Mouse (Mus musculus) embryonic facial prominence, embryonic 11.5 days (tissue): ENCODE data around the gene Lelp1. TPM values are rescaled to one million over a fixed set of nuclear protein-coding genes. Genes with fewer than 3 reads are reported as not detected.
A peak's percentile ranks its signal among the peaks of the same experiment; 100 is the strongest.

ENCODE experiments used
- ATAC-seq: fragments of 200-750 bp; cut with Nextera tagmentation; replicated peaks from 2 replicates; pipeline ENCODE4 v1.8.0; 2017; ENCODE audit warnings: low read depth; ENCODE audit not compliant: insufficient number of reproducible peaks, low FRiP score, low TSS enrichment
- DNase-seq: peaks from one replicate; pipeline ENCODE4 v3.0.0-alpha.2; 2015; ENCODE audit warnings: low spot score
- H3K27ac ChIP-seq: fragments of 300-500 bp; sonication (generic); replicated peaks from 2 replicates; pipeline ENCODE4 v1.5.1; 2014; ENCODE audit warnings: mild to moderate bottlenecking, low read depth, low read length, control low read depth
- H3K27me3 ChIP-seq: fragments of 300-500 bp; sonication (generic); 2 replicates; pipeline ENCODE4 v1.6.1; 2014; ENCODE audit warnings: mild to moderate bottlenecking, low read length, moderate library complexity, mixed read lengths; ENCODE audit not compliant: control insufficient read depth, insufficient read depth
- H3K36me3 ChIP-seq: fragments of 300-500 bp; sonication (generic); replicated peaks from 2 replicates; pipeline ENCODE4 v1.6.1; 2014; ENCODE audit warnings: low read depth, mild to moderate bottlenecking, low read length, moderate library complexity, mixed read lengths; ENCODE audit not compliant: control insufficient read depth, insufficient read depth
- H3K4me1 ChIP-seq: fragments of 300-500 bp; sonication (generic); 2 replicates; pipeline ENCODE4 v1.6.1; 2014; ENCODE audit warnings: low read length, mixed read lengths; ENCODE audit not compliant: control insufficient read depth, insufficient read depth
- H3K4me2 ChIP-seq: fragments of 300-500 bp; sonication (generic); 2 replicates; pipeline ENCODE4 v1.6.1; 2014; ENCODE audit warnings: low read depth, mild to moderate bottlenecking, control low read depth, low read length, moderate library complexity
- H3K4me3 ChIP-seq: fragments of 300-500 bp; sonication (generic); 2 replicates; pipeline ENCODE4 v1.5.1; 2014; ENCODE audit warnings: low read depth, low read length, control low read depth
- H3K9ac ChIP-seq: fragments of 300-500 bp; sonication (generic); replicated peaks from 2 replicates; pipeline ENCODE4 v1.6.1; 2014; ENCODE audit warnings: mild to moderate bottlenecking, control low read depth, low read length
- H3K9me3 ChIP-seq: fragments of 300-500 bp; sonication (generic); replicated peaks from 2 replicates; pipeline ENCODE4 v1.6.1; 2016; ENCODE audit warnings: mild to moderate bottlenecking, low read length, inconsistent platforms, mixed read lengths; ENCODE audit not compliant: control insufficient read depth
- WGBS: fragments of 180-500 bp; shearing (Covaris S2); extraction: QIAGEN DNeasy Blood & Tissue Kit; methylation state at CpG from one replicate; pipeline ENCODE4 v1.1.7; 2014; 5-methylcytosine and 5-hydroxymethylcytosine counted together
- polyA plus RNA-seq: library from polyadenylated mRNA; unstranded; fragments of >200 nt; fragmentation: Nextera tagmentation; extraction: Ambion mirVana; gene quantifications from 2 replicates; pipeline ENCODE4 v1.2.1, GENCODE M21; 2014

The Lelp1 gene
- polyA plus RNA-seq = not detected in 2 replicates

- no peaks in the 10 kb centered on the region for H3K27me3 ChIP-seq
- H3K4me1 ChIP-seq = no peaks in the 10 kb centered on the region
- ATAC-seq (no peak), DNase-seq (no peak)
- no peak within 1 kb of the TSS for H3K4me2 ChIP-seq
- H3K9me3 ChIP-seq = no peaks in the 10 kb centered on the region
- H3K27ac ChIP-seq = no peak within 1 kb of the TSS
- H3K36me3 ChIP-seq = no peaks in the 10 kb centered on the region
- H3K9ac ChIP-seq = no peak within 1 kb of the TSS
- 63% methylated on average over 1 of the region's 1 CpGs for WGBS
- H3K4me3 ChIP-seq = no peak within 1 kb of the TSS
Observed at GRCm38 (mm10) chr3:92142644-92143043, at the start of gene Lelp1. Gene Lelp1, minus strand, starts transcription at chr3:92142744.

- no peak overlapping the region for H3K27ac ChIP-seq
- 57% methylated on average over 1 of the region's 1 CpGs for WGBS
- no peaks in the 10 kb centered on the region for H3K4me1 ChIP-seq
- no peaks in the 10 kb centered on the region for H3K9me3 ChIP-seq
- DNase-seq (no peak), ATAC-seq (no peak)
- H3K27me3 ChIP-seq = no peaks in the 10 kb centered on the region
- no peak overlapping the region for H3K4me2 ChIP-seq
- H3K4me3 ChIP-seq = no peak overlapping the region
- no peaks in the 10 kb centered on the region for H3K36me3 ChIP-seq
- H3K9ac ChIP-seq = no peak overlapping the region
Observed at GRCm38 (mm10) chr3:92176880-92177279, 34.3 kb upstream of the Lelp1 start.

GRCm38 (mm10) chr3:92169847-92170246 lies 27.3 kb upstream of the Lelp1 start:
- Histone ChIP-seq H3K4me1 (no peaks in the 10 kb centered on the region), H3K9ac (no peak overlapping the region), H3K36me3 (no peaks in the 10 kb centered on the region), H3K4me3 (no peak overlapping the region), H3K4me2 (no peak overlapping the region), H3K27me3 (no peaks in the 10 kb centered on the region), H3K9me3 (no peaks in the 10 kb centered on the region), H3K27ac (no peak overlapping the region)
- 79% methylated on average over 3 of the region's 3 CpGs for WGBS
- ATAC-seq = no peak
- DNase-seq = peak; percentile 10

GRCm38 (mm10) chr3:92153322-92153721 lies 10.8 kb upstream of the Lelp1 start:
- Histone ChIP-seq H3K4me1 (no peaks in the 10 kb centered on the region), H3K27ac (no peak overlapping the region), H3K9ac (no peak overlapping the region), H3K27me3 (no peaks in the 10 kb centered on the region), H3K36me3 (no peaks in the 10 kb centered on the region), H3K4me2 (no peak overlapping the region), H3K4me3 (no peak overlapping the region), H3K9me3 (no peaks in the 10 kb centered on the region)
- peak; percentile 81 for DNase-seq
- ATAC-seq = no peak

GRCm38 (mm10) chr3:92150631-92151277 lies 8.2 kb upstream of the Lelp1 start:
- Histone ChIP-seq H3K9ac (no peak overlapping the region), H3K9me3 (no peaks in the 10 kb centered on the region), H3K4me3 (no peak overlapping the region), H3K27ac (no peak overlapping the region), H3K4me2 (no peak overlapping the region), H3K27me3 (no peaks in the 10 kb centered on the region), H3K36me3 (no peaks in the 10 kb centered on the region), H3K4me1 (no peaks in the 10 kb centered on the region)
- DNase-seq (peak; percentile 77), ATAC-seq (peak; percentile 91)
- WGBS = 24% methylated on average over 8 of the region's 8 CpGs

- Histone ChIP-seq H3K9ac (no peak overlapping the region), H3K9me3 (no peaks in the 10 kb centered on the region), H3K36me3 (no peaks in the 10 kb centered on the region), H3K27ac (no peak overlapping the region), H3K4me1 (no peaks in the 10 kb centered on the region), H3K4me2 (no peak overlapping the region), H3K27me3 (no peaks in the 10 kb centered on the region), H3K4me3 (no peak overlapping the region)
- ATAC-seq (no peak), DNase-seq (no peak)
- 69% methylated on average over 5 of the region's 5 CpGs for WGBS
Observed at GRCm38 (mm10) chr3:92147913-92148312, 5.4 kb upstream of the Lelp1 start.

- Histone ChIP-seq H3K4me1 (no peaks in the 10 kb centered on the region), H3K9me3 (no peaks in the 10 kb centered on the region), H3K36me3 (no peaks in the 10 kb centered on the region), H3K4me3 (no peak overlapping the region), H3K9ac (no peak overlapping the region), H3K4me2 (no peak overlapping the region), H3K27ac (no peak overlapping the region), H3K27me3 (no peaks in the 10 kb centered on the region)
- DNase-seq (peak; percentile 19), ATAC-seq (no peak)
- WGBS = 34% methylated on average over 2 of the region's 2 CpGs
Observed at GRCm38 (mm10) chr3:92147420-92147819, 4.9 kb upstream of the Lelp1 start.

- H3K4me3 ChIP-seq = no peak within 1 kb of the TSS
- no peaks in the 10 kb centered on the region for H3K27me3 ChIP-seq
- H3K27ac ChIP-seq = no peak within 1 kb of the TSS
- WGBS = 82% methylated on average over 5 of the region's 5 CpGs
- no peak within 1 kb of the TSS for H3K9ac ChIP-seq
- ATAC-seq (no peak), DNase-seq (no peak)
- H3K4me2 ChIP-seq = no peak within 1 kb of the TSS
- no peaks in the 10 kb centered on the region for H3K4me1 ChIP-seq
- H3K36me3 ChIP-seq = no peaks in the 10 kb centered on the region
- H3K9me3 ChIP-seq = no peaks in the 10 kb centered on the region
Observed at GRCm38 (mm10) chr3:92123847-92124246, 18.7 kb downstream of the Lelp1 start, which contains the start of gene Prr9. Gene Prr9, minus strand, starts transcription at chr3:92123947.
